Mouse (Mus musculus): Measurements from ENCODE around the gene Msi2. TPM values are rescaled to one million over a fixed set of nuclear protein-coding genes. Genes with fewer than 3 reads are reported as not detected.

Msi2 gene
- total RNA-seq, 1 experiment from 2014 or later = 72.0 TPM

DNA sequence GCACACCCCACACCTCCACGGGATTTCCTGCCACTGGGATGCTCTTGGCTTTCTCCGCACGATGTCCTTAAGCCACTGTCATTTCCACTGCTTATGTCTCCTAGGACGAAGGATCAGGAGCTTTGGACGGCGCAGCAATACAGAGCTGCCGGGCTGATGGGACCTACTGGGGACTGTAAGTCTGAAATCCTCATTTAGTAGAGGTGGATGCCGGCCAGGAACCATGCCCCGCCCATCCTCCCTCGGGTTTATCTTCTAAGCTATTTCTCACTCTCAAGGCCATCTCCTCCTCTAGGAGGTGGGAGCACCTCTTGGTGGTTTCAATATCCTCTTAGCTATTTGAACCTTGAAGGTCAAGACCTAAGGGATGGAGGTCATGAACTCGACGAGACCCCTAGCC is 362.3 kb downstream of the Msi2 start:
- no peak for ATAC-seq (replicated peaks; ENCODE audit: insufficient number of reproducible peaks, low FRiP score, low TSS enrichment, poor library complexity, severe bottlenecking)

DNA sequence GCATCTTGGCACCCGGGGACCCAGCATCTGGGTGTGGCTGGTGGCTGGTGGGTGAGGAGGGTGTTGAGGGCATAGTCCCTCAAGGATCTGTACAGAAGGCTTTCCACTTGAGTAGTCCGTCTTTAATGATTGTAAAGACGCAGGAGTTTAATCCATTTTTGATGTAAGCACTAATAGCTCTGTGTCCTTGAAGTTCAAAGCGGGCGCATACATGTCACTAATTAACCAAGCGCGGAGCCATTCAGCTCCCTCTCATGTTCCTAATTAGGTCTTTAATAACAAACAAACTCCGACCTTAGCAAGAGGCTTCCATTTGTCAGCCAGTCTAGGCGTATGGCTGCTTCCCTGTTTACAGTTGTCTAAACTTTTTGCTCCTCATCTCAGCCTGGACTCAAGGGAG is 363.5 kb downstream of the Msi2 start:
- no peak for ATAC-seq (replicated peaks; ENCODE audit: insufficient number of reproducible peaks, low FRiP score, low TSS enrichment, poor library complexity, severe bottlenecking)

DNA sequence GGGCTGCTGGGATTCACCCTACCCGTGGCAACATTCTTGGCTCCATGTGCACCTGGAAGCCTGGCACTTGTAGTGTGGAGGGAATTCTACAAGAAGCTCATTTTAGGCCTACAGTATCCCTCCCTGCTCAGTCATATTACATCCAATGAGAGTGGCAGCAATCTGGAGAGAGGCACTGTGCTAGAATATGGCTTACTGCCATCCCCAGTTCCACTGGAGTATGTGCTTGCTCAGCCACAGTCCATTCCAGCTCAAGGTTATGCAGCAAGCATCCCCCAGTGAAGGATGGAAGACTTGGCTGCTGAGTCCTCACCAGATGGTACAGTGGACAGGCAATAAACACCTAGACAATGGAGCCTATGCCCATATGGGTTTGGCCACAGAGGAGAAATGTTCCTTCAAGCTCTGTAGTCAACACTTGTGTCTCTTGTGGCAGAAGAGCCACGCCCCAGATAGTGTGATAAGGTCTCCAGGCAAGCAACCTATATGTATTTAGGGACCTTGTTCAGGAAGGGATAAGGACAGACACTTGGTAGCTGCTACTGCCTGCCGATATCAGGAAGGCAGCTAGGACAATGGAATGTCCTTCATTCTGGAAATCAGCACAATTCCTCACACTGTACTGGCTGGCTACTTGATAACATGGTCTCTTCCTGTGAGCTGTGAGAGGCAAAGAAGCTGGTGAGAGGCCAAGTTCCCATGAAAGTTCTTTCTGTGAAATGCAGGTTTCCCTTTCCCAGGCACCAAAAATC is 366.4 kb downstream of the Msi2 start:
- ATAC-seq (replicated peaks; ENCODE audit: insufficient number of reproducible peaks, low FRiP score, low TSS enrichment, poor library complexity, severe bottlenecking) = no peak

DNA sequence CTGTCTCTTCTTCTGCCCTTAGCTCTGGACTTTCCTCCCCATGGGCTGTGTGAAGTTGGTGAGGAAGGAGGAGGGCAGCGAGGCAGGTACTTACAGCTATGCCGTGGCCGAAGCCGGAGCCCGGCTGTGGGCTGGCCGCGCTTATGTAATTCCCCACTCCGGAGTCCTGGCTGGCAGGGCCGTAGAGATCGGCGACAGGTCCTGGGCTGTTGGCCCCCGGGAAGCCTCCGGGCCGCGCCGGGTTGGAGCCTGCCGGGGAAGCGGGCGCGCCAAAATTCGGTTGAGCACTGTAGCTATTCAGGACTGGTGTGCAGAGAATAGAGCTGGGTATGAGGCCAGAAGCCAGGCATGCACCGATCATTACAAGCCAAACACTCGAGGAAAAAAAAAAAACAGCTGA is 369.6 kb downstream of the Msi2 start:
- no peak for ATAC-seq (replicated peaks; ENCODE audit: insufficient number of reproducible peaks, low FRiP score, low TSS enrichment, poor library complexity, severe bottlenecking)

DNA sequence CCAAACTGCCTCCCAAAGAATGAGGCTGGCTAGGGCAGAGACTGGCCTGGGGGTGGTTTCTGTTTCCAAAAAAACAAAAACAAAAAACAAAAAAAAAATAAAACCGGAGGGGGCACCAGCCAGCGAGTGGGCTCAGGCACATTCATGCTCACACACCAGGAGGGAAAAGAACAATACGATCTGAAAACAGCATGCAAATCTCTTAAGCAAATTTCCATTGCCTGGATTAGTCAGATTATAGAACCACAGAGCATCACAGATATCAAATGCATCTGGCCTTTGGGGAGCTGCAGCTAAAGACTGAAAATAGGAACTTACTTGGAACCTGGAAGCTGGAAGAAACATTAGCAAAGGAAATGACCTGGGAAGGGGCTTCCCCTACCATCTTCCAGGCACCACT is 370.3 kb downstream of the Msi2 start:
- no peak for ATAC-seq (replicated peaks; ENCODE audit: insufficient number of reproducible peaks, low FRiP score, low TSS enrichment, poor library complexity, severe bottlenecking)

DNA sequence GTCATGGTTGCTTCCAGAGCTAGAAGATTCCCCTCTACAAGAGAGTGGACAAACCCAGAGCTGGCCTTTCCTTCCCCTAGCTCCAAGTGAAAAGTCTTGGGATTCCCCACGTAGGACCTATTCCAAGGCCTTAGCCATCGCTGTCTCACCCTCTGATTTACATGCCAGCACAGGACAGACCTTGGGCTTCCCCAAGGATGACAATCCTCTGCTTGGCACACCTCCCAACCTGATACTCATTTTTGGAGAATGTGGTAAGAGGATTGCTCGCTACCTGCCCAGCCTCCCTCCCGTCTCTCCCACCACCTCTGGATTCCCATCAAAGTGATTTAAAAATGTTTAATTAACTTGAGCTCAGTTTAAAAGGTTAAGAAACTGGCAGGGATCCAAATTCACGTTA is 372.2 kb downstream of the Msi2 start:
- no peak for ATAC-seq (replicated peaks; ENCODE audit: insufficient number of reproducible peaks, low FRiP score, low TSS enrichment, poor library complexity, severe bottlenecking)

DNA sequence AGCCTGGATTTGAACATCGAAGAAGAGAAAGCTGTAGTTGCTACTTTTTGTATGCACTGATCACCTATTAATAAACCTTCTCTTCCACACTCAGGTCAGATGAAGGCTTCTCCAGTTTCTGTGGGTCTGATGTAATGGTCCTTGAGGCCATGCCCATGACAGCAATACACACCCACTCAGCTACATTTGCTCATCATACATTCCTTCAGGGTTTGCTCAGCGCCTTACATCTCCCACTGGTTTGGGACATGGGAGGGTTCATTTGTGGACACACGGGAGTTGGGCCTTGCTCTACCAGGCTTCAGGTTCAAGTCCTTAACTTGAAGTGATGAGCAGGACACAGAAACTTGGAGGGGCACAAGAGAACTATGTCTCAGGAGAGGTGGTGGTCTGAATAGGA is 380.4 kb downstream of the Msi2 start:
- ATAC-seq (replicated peaks; ENCODE audit: insufficient number of reproducible peaks, low FRiP score, low TSS enrichment, poor library complexity, severe bottlenecking) = no peak

DNA sequence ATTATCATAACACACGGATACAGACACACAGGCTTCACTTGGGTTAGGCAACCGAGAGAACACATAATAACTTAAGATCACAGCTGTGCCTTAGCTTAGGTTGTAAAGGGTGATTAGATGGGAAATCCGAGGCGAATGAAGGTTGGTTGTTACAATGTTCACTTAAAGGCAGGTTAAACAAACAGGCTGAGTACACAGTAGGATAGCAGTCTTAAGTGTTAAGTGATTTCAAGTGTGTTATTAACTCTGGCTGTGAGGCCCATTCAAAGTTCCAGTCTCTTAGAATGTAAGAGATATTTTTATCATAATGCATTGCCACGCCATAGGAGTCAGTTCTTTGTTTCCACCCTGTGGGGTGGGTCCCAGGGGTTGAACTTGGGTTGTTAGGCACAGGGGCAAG is 383.4 kb downstream of the Msi2 start:
- no peak for ATAC-seq (replicated peaks; ENCODE audit: insufficient number of reproducible peaks, low FRiP score, low TSS enrichment, poor library complexity, severe bottlenecking)

DNA sequence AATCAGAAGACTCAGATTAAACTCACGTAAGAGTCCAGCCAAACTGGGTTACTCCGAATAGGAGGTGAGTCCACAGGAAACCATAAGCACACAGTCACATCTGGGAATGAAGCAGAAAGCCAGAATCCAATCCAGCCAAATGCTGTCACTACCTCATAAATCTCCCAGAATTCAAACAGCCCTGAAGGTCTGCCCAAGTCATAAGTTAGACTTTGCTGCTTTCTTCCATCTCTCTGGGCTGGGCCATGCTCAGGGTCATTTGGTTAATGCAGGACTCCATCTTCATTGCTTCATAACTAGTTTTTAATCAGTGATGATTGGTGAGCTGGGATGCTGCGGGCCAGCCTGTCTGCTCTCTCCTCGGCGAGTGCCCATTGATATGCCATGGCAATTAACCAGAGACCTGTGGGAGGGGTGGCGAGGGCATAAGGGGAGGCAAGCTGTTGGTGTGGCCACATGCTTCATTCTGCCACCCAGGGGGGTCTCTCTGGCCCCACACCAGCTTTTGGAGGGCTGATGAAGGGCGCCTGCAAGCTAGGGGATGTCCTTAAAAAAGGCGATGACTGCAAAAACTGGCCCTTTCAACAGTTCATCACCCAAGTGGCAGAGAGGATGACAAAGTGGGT is 385.9 kb downstream of the Msi2 start:
- no peak for ATAC-seq (replicated peaks; ENCODE audit: insufficient number of reproducible peaks, low FRiP score, low TSS enrichment, poor library complexity, severe bottlenecking)

DNA sequence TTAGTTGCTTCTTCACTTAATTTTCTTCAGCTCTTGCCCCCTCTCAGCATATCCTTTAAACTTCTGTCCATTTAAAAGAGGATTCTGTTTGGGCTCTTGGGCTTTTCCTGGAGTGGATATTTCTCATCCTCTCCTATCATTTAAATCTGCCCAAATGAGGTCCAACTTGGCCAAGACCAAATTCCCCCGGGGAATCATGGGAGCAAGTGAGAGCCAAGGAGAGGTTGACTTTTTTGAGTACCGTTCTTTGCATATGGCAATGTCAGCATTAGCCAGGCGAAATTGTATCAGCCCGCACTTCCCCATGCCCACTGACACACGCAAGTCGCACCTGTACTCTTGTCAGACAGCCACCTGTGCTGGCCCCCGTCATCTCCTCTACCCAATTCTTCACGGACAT is 386.6 kb downstream of the Msi2 start:
- no peak for ATAC-seq (replicated peaks; ENCODE audit: insufficient number of reproducible peaks, low FRiP score, low TSS enrichment, poor library complexity, severe bottlenecking)

DNA sequence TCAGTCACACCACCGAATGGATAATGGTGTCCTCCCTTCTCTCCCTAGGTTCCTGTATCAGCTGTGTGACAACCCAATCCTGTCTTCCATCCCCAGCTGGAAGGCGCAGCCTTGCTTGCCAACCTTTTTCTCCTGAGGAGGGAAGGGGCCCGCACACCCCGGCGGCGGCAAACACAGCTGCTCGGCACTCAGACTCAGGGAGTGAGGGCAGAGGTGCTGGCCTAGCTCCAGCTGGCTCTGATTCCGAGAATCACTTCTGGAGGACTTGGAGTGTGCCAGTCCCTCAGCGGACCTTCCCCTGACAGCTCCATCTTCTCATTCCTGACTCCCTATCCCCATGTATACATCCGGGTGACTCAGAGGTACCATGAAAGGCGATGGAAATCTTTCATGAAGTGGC is 387.5 kb downstream of the Msi2 start:
- ATAC-seq (replicated peaks; ENCODE audit: insufficient number of reproducible peaks, low FRiP score, low TSS enrichment, poor library complexity, severe bottlenecking) = no peak

DNA sequence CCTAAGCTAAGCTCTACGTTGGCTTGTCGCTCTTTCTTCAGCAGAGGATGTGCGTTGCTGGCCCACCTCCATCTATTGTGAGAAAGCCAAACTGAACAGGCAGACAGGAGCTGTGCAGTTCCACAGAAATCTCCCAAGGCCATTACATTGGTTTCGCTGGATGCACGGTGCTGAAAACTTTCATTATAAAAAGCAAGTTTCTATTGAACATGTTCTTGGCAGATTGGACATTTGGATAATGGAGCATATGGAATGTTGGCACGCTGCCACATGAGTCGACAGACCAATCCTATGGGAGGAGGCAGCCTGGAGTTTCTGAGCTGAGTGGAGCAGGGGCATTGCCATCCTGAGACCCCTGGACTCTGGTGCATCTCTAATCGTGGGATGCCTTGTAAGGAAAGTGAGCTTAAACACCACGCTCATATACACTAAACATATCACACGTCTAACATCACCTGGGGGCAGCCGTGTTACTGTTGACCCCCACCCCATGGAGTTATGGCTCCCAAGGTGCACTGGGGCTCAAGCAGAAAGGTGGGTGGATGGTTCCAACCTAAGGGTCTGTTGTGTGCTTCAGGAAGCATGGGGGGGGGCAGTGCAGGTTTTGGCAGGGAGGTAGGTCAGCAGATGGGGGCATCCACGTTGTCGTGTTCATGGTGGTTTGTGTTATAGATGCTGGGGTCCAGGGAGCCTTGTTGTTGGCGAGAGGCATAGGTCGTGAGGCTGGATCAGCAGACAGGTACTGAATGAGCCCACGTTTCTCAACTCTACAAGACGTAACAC is 389.3 kb downstream of the Msi2 start:
- no peak for ATAC-seq (replicated peaks; ENCODE audit: insufficient number of reproducible peaks, low FRiP score, low TSS enrichment, poor library complexity, severe bottlenecking)

DNA sequence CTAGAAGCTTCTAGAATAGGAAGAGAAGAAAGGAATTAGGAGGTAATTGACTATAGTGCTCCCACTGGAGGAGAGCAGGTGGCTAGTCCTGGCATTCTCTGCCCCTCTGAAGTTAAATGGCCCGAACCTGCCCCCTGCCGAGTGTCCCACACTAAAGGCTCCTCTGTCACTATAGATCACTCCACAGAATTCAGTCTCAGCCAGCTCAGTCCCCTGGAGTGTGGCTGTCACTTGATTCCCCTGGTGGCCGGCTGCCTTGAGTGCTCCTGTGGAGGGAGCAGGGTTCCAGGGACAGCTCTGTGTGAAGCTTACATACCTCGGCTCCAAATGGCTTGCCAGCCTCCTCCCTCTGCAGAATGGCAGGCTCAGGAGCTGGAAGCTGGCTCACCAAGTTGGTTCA is 391.3 kb downstream of the Msi2 start:
- ATAC-seq (replicated peaks; ENCODE audit: insufficient number of reproducible peaks, low FRiP score, low TSS enrichment, poor library complexity, severe bottlenecking) = no peak

DNA sequence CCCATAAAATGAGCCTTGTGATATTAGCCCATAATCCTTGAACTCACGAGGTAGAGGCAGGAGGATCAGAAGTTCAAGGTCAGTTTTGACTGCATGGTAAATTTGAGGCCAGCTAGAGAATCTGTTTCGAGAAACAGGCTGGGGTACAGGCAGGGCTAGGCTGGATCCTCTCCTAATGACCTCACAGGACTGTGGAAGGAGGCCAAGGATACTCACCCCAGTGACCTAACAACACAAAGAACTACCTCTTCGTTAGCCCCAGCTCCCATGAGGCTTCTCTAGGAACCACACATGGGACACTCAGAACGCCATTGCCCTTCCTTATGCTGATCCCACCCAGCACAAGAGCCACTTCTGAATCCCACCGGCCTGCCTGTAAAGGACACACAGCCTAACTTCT is 399.5 kb downstream of the Msi2 start:
- no peak for ATAC-seq (replicated peaks; ENCODE audit: insufficient number of reproducible peaks, low FRiP score, low TSS enrichment, poor library complexity, severe bottlenecking)

DNA sequence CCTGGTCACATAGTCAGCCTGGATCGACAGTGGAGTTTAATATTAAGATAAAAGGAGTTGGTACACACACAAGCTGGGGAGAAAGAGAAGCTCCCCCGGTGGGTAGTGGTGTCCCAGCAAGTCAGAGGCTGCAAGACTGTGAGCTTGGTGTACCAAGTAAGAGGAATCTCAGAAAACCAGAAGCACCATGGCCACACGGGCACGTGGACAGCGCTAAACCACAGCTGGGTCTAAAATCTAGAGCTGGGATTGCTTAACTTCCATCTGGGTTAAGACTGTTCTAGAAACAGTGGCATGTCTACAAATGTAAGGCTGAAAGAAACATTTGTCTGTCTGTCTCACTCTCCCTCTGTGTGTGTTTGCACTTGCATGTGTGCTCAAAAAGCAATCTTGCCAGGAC is 402.9 kb downstream of the Msi2 start:
- ATAC-seq (replicated peaks; ENCODE audit: insufficient number of reproducible peaks, low FRiP score, low TSS enrichment, poor library complexity, severe bottlenecking) = no peak

DNA sequence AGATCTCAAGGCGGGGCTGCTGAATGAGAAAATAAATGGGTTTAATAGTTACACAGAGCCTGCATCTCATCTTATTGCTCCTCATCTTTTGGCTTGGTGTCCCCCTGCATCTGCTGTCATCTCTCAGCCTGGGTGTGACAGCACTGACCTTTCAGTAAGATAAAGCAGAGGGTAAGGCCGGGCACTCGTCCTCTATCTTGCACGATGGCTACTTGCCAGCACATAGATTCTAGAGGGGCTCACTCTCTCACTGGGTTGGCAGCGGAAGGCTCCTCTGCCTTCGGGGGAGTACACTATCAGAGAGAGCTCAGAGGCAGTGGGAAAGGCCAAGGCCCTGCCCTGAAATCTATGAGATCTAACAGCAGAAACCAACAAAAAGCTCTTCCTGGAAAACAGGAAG is 403.8 kb downstream of the Msi2 start:
- ATAC-seq (replicated peaks; ENCODE audit: insufficient number of reproducible peaks, low FRiP score, low TSS enrichment, poor library complexity, severe bottlenecking) = no peak

DNA sequence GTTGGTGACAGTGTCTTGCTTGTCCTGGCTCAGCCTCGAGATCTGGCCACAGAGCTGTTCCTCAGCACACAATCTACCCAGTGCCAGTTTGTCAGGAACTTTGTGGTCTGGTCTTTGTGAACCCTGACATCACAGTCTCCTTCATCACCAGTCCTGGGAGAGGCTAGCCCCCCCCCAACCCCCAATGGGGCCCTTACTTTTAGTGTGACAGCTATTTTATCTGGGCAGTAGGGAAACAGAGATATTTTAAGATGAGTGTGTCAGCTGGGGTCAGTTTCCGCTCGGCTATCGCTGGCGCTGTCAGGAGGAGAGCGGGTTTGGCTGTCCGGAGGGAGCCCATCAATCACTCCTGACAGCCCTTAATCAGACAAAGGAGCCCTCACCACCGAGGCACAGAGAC is 404.8 kb downstream of the Msi2 start:
- ATAC-seq (replicated peaks; ENCODE audit: insufficient number of reproducible peaks, low FRiP score, low TSS enrichment, poor library complexity, severe bottlenecking) = no peak

DNA sequence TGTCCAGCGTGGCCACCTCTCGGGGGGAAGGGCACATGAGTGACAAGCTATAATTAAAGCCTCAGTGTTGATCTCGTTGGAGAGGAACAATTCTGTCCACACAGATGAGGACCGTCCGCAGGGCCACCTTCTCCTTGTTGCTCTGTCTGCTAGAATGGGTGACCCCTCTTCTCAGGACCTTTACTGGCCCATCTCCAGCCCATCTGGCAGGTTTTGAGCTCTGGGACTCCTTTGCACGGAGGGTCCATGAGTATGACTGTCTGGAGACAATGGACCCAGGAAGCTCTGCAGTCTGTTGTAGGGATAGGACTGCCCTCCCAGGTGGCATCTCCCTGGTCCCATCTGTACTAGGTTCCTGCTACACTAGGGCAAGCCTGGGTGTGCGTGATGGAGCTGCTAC is 406.7 kb downstream of the Msi2 start:
- no peak for ATAC-seq (replicated peaks; ENCODE audit: insufficient number of reproducible peaks, low FRiP score, low TSS enrichment, poor library complexity, severe bottlenecking)

DNA sequence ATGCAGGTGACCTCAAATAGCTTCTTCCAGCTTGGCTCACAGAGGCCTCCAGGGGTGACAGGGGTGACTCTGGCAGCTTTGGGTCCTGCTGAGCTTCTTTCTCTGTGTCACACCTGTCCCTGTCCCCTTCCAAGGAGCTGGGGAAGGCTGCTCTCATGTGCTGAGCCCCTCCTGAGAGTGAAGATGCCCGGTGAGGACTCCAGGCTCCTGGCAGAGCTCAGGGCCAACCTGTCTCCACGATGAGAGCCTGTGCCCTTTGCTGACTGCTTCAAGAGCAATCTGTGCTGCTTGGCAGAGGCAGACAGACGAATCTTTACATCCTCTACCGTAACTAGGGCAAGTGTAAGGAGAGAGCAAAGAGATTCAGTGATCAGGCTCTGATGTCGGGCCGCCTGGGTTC is 407.5 kb downstream of the Msi2 start:
- no peak for ATAC-seq (replicated peaks; ENCODE audit: insufficient number of reproducible peaks, low FRiP score, low TSS enrichment, poor library complexity, severe bottlenecking)

DNA sequence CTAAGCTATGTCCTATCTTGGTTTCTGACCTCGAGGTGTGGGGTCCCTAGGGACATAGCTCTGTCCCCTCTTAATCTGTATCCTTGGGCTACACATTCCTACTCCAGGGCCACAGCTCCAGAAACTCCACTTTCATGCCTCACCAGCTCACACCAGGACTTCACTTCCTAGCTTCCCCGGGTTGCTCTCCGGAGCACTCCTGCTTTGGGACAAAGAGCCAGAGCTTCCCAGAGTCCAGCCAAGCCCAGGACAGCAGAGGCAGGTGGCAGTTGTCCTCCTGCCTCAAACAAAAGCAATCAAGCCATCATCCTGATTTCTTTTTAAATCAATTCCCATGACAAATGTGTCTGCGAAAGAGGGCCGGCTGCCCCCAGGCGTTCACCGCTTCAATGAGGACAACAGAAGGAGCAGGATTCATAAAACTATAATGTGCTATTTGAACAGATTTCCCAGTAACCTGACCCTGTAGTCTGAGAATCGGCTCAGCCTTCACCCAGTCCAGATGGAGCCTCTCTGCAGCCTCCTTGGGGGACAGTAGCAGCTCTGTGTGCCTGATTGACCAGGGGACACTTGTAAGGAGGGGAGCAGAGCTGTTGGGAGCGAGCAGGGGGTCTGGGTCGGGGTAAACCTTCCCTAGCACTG is 409.1 kb downstream of the Msi2 start:
- ATAC-seq (replicated peaks; ENCODE audit: insufficient number of reproducible peaks, low FRiP score, low TSS enrichment, poor library complexity, severe bottlenecking) = no peak

All from monocyte, adult 5-6 weeks (primary cell).